In the genomic region with DNA sequence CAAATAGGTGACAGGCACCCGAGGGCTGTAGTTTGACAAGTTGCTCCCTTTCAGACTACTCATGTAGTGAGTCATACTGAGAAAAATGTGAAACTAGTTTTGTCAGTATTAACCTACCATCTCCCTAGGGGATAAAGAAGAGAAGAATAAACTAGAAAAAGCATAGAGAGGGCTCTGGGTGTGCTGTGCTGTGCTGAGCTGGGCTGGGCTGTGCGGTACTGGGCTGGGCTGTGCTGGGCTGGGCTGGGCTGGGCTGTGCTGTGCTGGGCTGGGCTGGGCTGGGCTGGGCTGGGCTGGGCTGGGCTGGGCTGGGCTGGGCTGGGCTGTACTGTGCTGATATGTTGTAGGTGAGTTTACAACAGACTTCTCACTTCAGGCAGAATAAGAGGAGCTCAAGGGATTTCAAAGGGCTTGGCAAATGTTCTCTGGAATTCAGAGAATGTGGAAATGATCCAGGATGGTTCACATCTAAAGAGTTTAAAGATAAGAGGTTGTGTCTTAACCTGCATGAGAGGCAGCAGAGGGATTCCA, we compare ENCODE assay signal across 11 mouse cellular contexts.
DNase-seq lines count a peak whose midpoint lies in the region; ATAC-seq and TF ChIP-seq lines count a peak whose summit lies in the region.
"Had no signal": no experiment of that assay in that cellular context is flagged by ENCODE, and none has a peak within 500 bp of the region (broad histone marks: within the 10 kb centered on the region; RNA-seq: fewer than 3 reads in every experiment).

No protein-coding gene starts in this region.

- no peak overlapping the region for H3K4me2 ChIP-seq in lung, embryonic 15.5 days
- no peak overlapping the region for H3K4me2 ChIP-seq in stomach, embryonic 15.5 days
- H3K4me2 ChIP-seq in forebrain, postnatal 0 days (ENCODE audit: low read depth), result no peak overlapping the region

- no peaks in the 10 kb centered on the region for H3K9me3 ChIP-seq in lung, embryonic 15.5 days
- no peaks in the 10 kb centered on the region for H3K9me3 ChIP-seq in stomach, embryonic 15.5 days
- no peaks in the 10 kb centered on the region for H3K9me3 ChIP-seq in forebrain, postnatal 0 days (ENCODE audit: low read length)

- peak; percentile 58 for ATAC-seq in lung, embryonic 15.5 days (ENCODE audit: borderline replicate concordance, extremely low read depth, low FRiP score, low TSS enrichment)
- ATAC-seq in stomach, embryonic 15.5 days (ENCODE audit: insufficient read depth, low FRiP score, low read depth), result peak; percentile 92
- no peak for ATAC-seq in forebrain, postnatal 0 days
- ATAC-seq: midbrain, embryonic 16.5 days had no signal

- no peak for DNase-seq in lung, adult 18-20 months
- DNase-seq in c-Kit-positive CD71-positive TER-119-negative erythroid progenitor cells, embryonic 14.5 days (ENCODE audit: low read depth), result peak; percentile 47
- DNase-seq in liver, result peak; percentile 86
- no peak for DNase-seq in retina, embryonic 14.5 days (ENCODE audit: low spot score)
- no peak for DNase-seq in testis, postnatal 14 days (ENCODE audit: low spot score)
- DNase-seq in forebrain, postnatal 0 days, result no peak
- DNase-seq: spleen, adult 18-20 months; thymus, postnatal 4 days had no signal

- WGBS in lung, embryonic 15.5 days, result 15% methylated on average over 2 of the region's 2 CpGs
- WGBS in stomach, embryonic 15.5 days, result 18% methylated on average over 2 of the region's 2 CpGs
- 62% methylated on average over 2 of the region's 2 CpGs for WGBS in forebrain, postnatal 0 days

- no peak overlapping the region for H3K4me3 ChIP-seq in lung, embryonic 15.5 days
- H3K4me3 ChIP-seq in stomach, embryonic 15.5 days (replicated peaks), result no peak overlapping the region
- H3K4me3 ChIP-seq in forebrain, postnatal 0 days (ENCODE audit: low read depth, low read length), result no peak overlapping the region

- TF ChIP-seq CTCF in forebrain, postnatal 0 days (IDR thresholded peaks at IDR 0.05; ENCODE audit: low read depth), result no peak

- H3K4me1 ChIP-seq in lung, embryonic 15.5 days, result peaks cover 16% of the 10 kb centered on the region
- no peaks in the 10 kb centered on the region for H3K4me1 ChIP-seq in stomach, embryonic 15.5 days
- H3K4me1 ChIP-seq in forebrain, postnatal 0 days (ENCODE audit: insufficient read depth), result no peaks in the 10 kb centered on the region

- H3K9ac ChIP-seq in lung, embryonic 15.5 days, result no peak overlapping the region
- H3K9ac ChIP-seq in stomach, embryonic 15.5 days, result no peak overlapping the region
- H3K9ac ChIP-seq in forebrain, postnatal 0 days, result no peak overlapping the region

- H3K27me3 ChIP-seq in lung, embryonic 15.5 days, result no peaks in the 10 kb centered on the region
- H3K27me3 ChIP-seq in stomach, embryonic 15.5 days (replicated peaks), result no peaks in the 10 kb centered on the region
- no peaks in the 10 kb centered on the region for H3K27me3 ChIP-seq in forebrain, postnatal 0 days (ENCODE audit: insufficient read depth, low read length)

- no peaks in the 10 kb centered on the region for H3K36me3 ChIP-seq in lung, embryonic 15.5 days
- no peaks in the 10 kb centered on the region for H3K36me3 ChIP-seq in stomach, embryonic 15.5 days
- H3K36me3 ChIP-seq in forebrain, postnatal 0 days (ENCODE audit: insufficient read depth), result no peaks in the 10 kb centered on the region

- peak overlapping the region; percentile 24; the same call in 1 of the 2 replicates for H3K27ac ChIP-seq in lung, embryonic 15.5 days
- H3K27ac ChIP-seq in stomach, embryonic 15.5 days, result no peak overlapping the region
- H3K27ac ChIP-seq in forebrain, postnatal 0 days (ENCODE audit: low read depth, low read length), result no peak overlapping the region

Comparison
In these comparisons a context has a peak if more than half of its experiments do, and no peak if none do; other contexts are left out.
1. DNase-seq: peak in c-Kit-positive CD71-positive TER-119-negative erythroid progenitor cells, embryonic 14.5 days (single experiment) and liver (single experiment); none in lung, adult 18-20 months (0 of 2), retina, embryonic 14.5 days (single experiment), testis, postnatal 14 days (single experiment) and forebrain, postnatal 0 days (single experiment).